24 mouse cellular contexts compared by ENCODE assay signal in the genomic region with DNA sequence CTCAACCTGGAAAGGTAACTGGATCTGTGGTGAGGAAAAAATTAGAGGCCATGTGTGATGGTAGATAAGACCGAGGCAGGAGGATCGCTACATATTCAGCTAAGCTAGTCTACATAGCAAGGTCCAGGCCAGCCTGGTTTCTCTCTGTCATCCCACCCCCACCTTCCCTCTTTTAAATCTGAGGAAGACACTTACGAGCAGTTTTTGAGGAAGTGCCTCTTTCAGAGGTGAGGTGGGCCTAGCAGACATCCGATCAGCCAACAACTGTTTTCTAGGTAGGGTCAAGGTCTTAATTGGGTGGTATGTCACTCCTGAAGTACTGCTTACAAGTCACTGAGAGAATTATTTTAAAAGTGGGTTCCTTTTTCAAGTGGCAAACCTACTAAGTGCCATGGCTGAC.
DNase-seq lines count a peak whose midpoint lies in the region; ATAC-seq and TF ChIP-seq lines count a peak whose summit lies in the region.
"Had no signal": no experiment of that assay in that cellular context is flagged by ENCODE, and none has a peak within 500 bp of the region (broad histone marks: within the 10 kb centered on the region; RNA-seq: fewer than 3 reads in every experiment).

No protein-coding gene starts in this region.

- peak; percentile 58 for DNase-seq in heart, embryonic 10.5 days (ENCODE audit: low spot score)
- no peak for DNase-seq in heart, postnatal 25 days (ENCODE audit: low spot score)
- peak; percentile 51 for DNase-seq in MEL (ENCODE audit: low read depth, low spot score)
- no peak for DNase-seq in adrenal gland, adult (ENCODE audit: inconsistent age in 2 of 2, low spot score in 1 of 2)
- DNase-seq in lung, postnatal 4 days = no peak
- DNase-seq: adrenal gland, adult 8-10 months; cerebellum, adult 11-12 months; cerebellum, adult 9-10 months; cerebellum, postnatal 25 days; gastrocnemius, postnatal 10 days; heart, adult 2 months; heart, postnatal 36 days; kidney, adult 8-10 months had no signal

- intact Hi-C loops in heart, postnatal 25 days (cut with DNase I) = no loop called here

- no peak overlapping the region for H3K9ac ChIP-seq in MEL (ENCODE audit: control insufficient read depth, low read depth, low read length, poor library complexity, severe bottlenecking)
- no peak overlapping the region for H3K9ac ChIP-seq in forebrain, embryonic 13.5 days
- H3K9ac ChIP-seq: embryonic facial prominence, embryonic 13.5 days; heart, embryonic 12.5 days; hindbrain, embryonic 12.5 days had no signal

- WGBS in heart, embryonic 10.5 days = 76% methylated on average over 4 of the region's 4 CpGs
- WGBS in forebrain, embryonic 13.5 days = 95% methylated on average over 4 of the region's 4 CpGs

- no peaks in the 10 kb centered on the region for H3K4me1 ChIP-seq in heart, embryonic 10.5 days
- no peaks in the 10 kb centered on the region for H3K4me1 ChIP-seq in MEL (ENCODE audit: control insufficient read depth in 1 of 2, insufficient read depth in 2 of 2, low read length in 2 of 2)
- H3K4me1 ChIP-seq in forebrain, embryonic 13.5 days = no peaks in the 10 kb centered on the region
- H3K4me1 ChIP-seq: heart, embryonic 12.5 days; hindbrain, embryonic 12.5 days had no signal

- no peak; a peak in 1 of 4 replicates for TF ChIP-seq EP300 in MEL (IDR thresholded peaks at IDR 0.05; ENCODE audit: low read depth in 1 of 2, low read length in 2 of 2)

- no peaks in the 10 kb centered on the region for H3K36me3 ChIP-seq in heart, embryonic 10.5 days
- no peaks in the 10 kb centered on the region for H3K36me3 ChIP-seq in MEL (ENCODE audit: control insufficient read depth in 1 of 2, insufficient read depth in 2 of 2, low read length in 2 of 2)
- no peaks in the 10 kb centered on the region for H3K36me3 ChIP-seq in forebrain, embryonic 13.5 days (ENCODE audit: poor library complexity, severe bottlenecking)
- H3K36me3 ChIP-seq: embryonic facial prominence, embryonic 13.5 days; G1E; heart, embryonic 12.5 days; hindbrain, embryonic 12.5 days had no signal

- H3K9me3 ChIP-seq in heart, embryonic 10.5 days = no peaks in the 10 kb centered on the region
- H3K9me3 ChIP-seq in MEL (replicated peaks; ENCODE audit: insufficient read depth, low read length) = no peaks in the 10 kb centered on the region
- H3K9me3 ChIP-seq in forebrain, embryonic 13.5 days (replicated peaks) = no peaks in the 10 kb centered on the region
- H3K9me3 ChIP-seq: embryonic facial prominence, embryonic 13.5 days; G1E; heart, embryonic 12.5 days; hindbrain, embryonic 12.5 days had no signal

- no peak for TF ChIP-seq CTCF in MEL (IDR thresholded peaks at IDR 0.05 in 2 of 3, conservative IDR thresholded peaks at IDR 0.05 in 1 of 3; ENCODE audit: control insufficient read depth in 1 of 3, insufficient read depth in 1 of 3, low read depth in 2 of 3, low read length in 3 of 3, poor library complexity in 1 of 3, severe bottlenecking in 1 of 3)

- no peak overlapping the region for H3K27ac ChIP-seq in heart, embryonic 10.5 days
- no peak overlapping the region for H3K27ac ChIP-seq in MEL (ENCODE audit: control insufficient read depth, low read depth, low read length)
- H3K27ac ChIP-seq in forebrain, embryonic 13.5 days = no peak overlapping the region
- H3K27ac ChIP-seq: embryonic facial prominence, embryonic 13.5 days; heart, adult 2 months; hindbrain, embryonic 12.5 days had no signal

- ATAC-seq in granulocyte monocyte progenitor cell, adult 5-6 weeks (replicated peaks; ENCODE audit: poor library complexity, severe bottlenecking) = peak; percentile 84
- no peak for ATAC-seq in forebrain, embryonic 13.5 days
- ATAC-seq: forebrain, embryonic 14.5 days; hindbrain, embryonic 16.5 days; inflammation-experienced regulatory T-cells, adult 6 months; intestine, postnatal 0 days; Patski had no signal

- TF ChIP-seq POLR2A in MEL (IDR thresholded peaks at IDR 0.05; ENCODE audit: control insufficient read depth in 1 of 2, insufficient read depth in 1 of 2, low read depth in 1 of 2, low read length in 2 of 2, poor library complexity in 1 of 2) = no peak

- no peaks in the 10 kb centered on the region for H3K27me3 ChIP-seq in heart, embryonic 10.5 days (ENCODE audit: insufficient read depth, poor library complexity, severe bottlenecking)
- no peaks in the 10 kb centered on the region; a peak in 1 of 4 replicates for H3K27me3 ChIP-seq in MEL (ENCODE audit: control insufficient read depth in 1 of 2, insufficient read depth in 2 of 2, low read length in 2 of 2)
- no peaks in the 10 kb centered on the region for H3K27me3 ChIP-seq in forebrain, embryonic 13.5 days
- H3K27me3 ChIP-seq: embryonic facial prominence, embryonic 13.5 days; hindbrain, embryonic 12.5 days; Patski had no signal

- H3K4me3 ChIP-seq in heart, embryonic 10.5 days = no peak overlapping the region
- H3K4me3 ChIP-seq in MEL (ENCODE audit: control insufficient read depth in 1 of 2, insufficient read depth in 1 of 2, low read depth in 2 of 2, low read length in 2 of 2) = no peak overlapping the region
- H3K4me3 ChIP-seq in forebrain, embryonic 13.5 days = no peak overlapping the region
- H3K4me3 ChIP-seq: embryonic facial prominence, embryonic 13.5 days; heart, adult 2 months; heart, embryonic 12.5 days; hindbrain, embryonic 12.5 days had no signal

- no peak for TF ChIP-seq RAD21 in MEL (IDR thresholded peaks at IDR 0.05; ENCODE audit: low read depth, low read length)

- no peaks in the 10 kb centered on the region for H3K79me2 ChIP-seq in MEL (ENCODE audit: control insufficient read depth, insufficient read depth, low read length, poor library complexity)

- H3K4me2 ChIP-seq in forebrain, embryonic 13.5 days = no peak overlapping the region
- H3K4me2 ChIP-seq: embryonic facial prominence, embryonic 13.5 days; heart, embryonic 12.5 days; hindbrain, embryonic 12.5 days had no signal

TF ChIP-seq in MEL, 35 proteins besides CTCF, POLR2A, EP300 and RAD21:
- TF ChIP-seq USF2 (IDR thresholded peaks at IDR 0.05; ENCODE audit: borderline replicate concordance in 1 of 2, insufficient read depth in 1 of 2, low read depth in 1 of 2, low read length in 2 of 2) (no peak), TBP (IDR thresholded peaks at IDR 0.05; ENCODE audit: low read depth, low read length) (no peak), MAZ (IDR thresholded peaks at IDR 0.05; ENCODE audit: low read depth, low read length) (no peak), USF1 (IDR thresholded peaks at IDR 0.05; ENCODE audit: low read depth, low read length) (no peak), SIN3A (IDR thresholded peaks at IDR 0.05; ENCODE audit: low read length) (no peak), SMC3 (IDR thresholded peaks at IDR 0.05; ENCODE audit: low read depth, low read length) (no peak), MYB (IDR thresholded peaks at IDR 0.05; ENCODE audit: low read depth, low read length) (no peak), ETS1 (IDR thresholded peaks at IDR 0.05; ENCODE audit: low read depth, low read length) (no peak), NRF1 (IDR thresholded peaks at IDR 0.05; ENCODE audit: insufficient read depth, low read depth, low read length, poor library complexity, severe bottlenecking) (no peak), POLR2AphosphoS5 (IDR thresholded peaks at IDR 0.05; ENCODE audit: borderline replicate concordance, low read depth, low read length) (no peak), KAT2A (conservative IDR thresholded peaks at IDR 0.05; ENCODE audit: low read depth, low read length) (no peak), TCF12 (IDR thresholded peaks at IDR 0.05; ENCODE audit: low read depth, low read length) (no peak), UBTF (IDR thresholded peaks at IDR 0.05; ENCODE audit: borderline replicate concordance, insufficient read depth, low read depth, low read length) (no peak), GATA1 (IDR thresholded peaks at IDR 0.05; ENCODE audit: low read depth, low read length) (no peak), NELFE (IDR thresholded peaks at IDR 0.05; ENCODE audit: low read depth, low read length) (no peak), HCFC1 (IDR thresholded peaks at IDR 0.05; ENCODE audit: low read depth, low read length) (no peak), BHLHE40 (IDR thresholded peaks at IDR 0.05; ENCODE audit: borderline replicate concordance, low read depth, low read length) (no peak), CHD2 (IDR thresholded peaks at IDR 0.05; ENCODE audit: low read length) (no peak), ZMIZ1 (IDR thresholded peaks at IDR 0.05; ENCODE audit: low read depth, low read length) (no peak), MAX (IDR thresholded peaks at IDR 0.05; ENCODE audit: low read length) (no peak)

Comparison
In these comparisons a context has a peak if more than half of its experiments do, and no peak if none do; other contexts are left out.
1. DNase-seq: peak in heart, embryonic 10.5 days (single experiment) and MEL (single experiment); none in heart, postnatal 25 days (single experiment), adrenal gland, adult (0 of 2) and lung, postnatal 4 days (0 of 2).